Mouse (Mus musculus) cortical plate, adult 2 months (tissue): ENCODE measurements around the gene Naalad2.

Experiments
- CTCF ChIP-seq: fragments of 200-500 bp; IDR thresholded peaks from 2 replicates; pipeline ENCODE4 v1.5.1; 2011; ENCODE audit warnings: mild to moderate bottlenecking, control low read depth, low read length; ENCODE audit not compliant: insufficient read depth; ENCODE audit errors: extremely low read depth
- POLR2A ChIP-seq: fragments of 200-500 bp; IDR thresholded peaks from 2 replicates; pipeline ENCODE4 v1.6.1; 2011; ENCODE audit warnings: mild to moderate bottlenecking, low read length, control low read depth; ENCODE audit not compliant: insufficient read depth; ENCODE audit errors: extremely low read depth

GRCm38 (mm10) chr9:18275901-18276300 is 126.9 kb downstream of the Naalad2 start:
- TF ChIP-seq POLR2A, result no peak
- no peak for TF ChIP-seq CTCF
